Mouse (Mus musculus) neural tube, embryonic 13.5 days (tissue): ENCODE measurements around the gene Cisd1. TPM values are rescaled to one million over a fixed set of nuclear protein-coding genes. Genes with fewer than 3 reads are reported as not detected.

ENCODE experiments used
- ATAC-seq: fragments of 200-750 bp; cut with Nextera tagmentation; 2 replicates; pipeline ENCODE4 v1.8.0; 2017; ENCODE audit warnings: low read depth, mild to moderate bottlenecking, moderate TSS enrichment, moderate library complexity
- H3K27ac ChIP-seq: fragments of 300-500 bp; sonication (generic); replicated peaks from 2 replicates; pipeline ENCODE4 v1.5.1; 2015; ENCODE audit warnings: moderate library complexity, mild to moderate bottlenecking, inconsistent platforms
- H3K27me3 ChIP-seq: fragments of 300-500 bp; sonication (generic); 2 replicates; pipeline ENCODE4 v1.6.1; 2015; ENCODE audit warnings: mild to moderate bottlenecking, inconsistent platforms
- H3K36me3 ChIP-seq: fragments of 300-500 bp; sonication (generic); 2 replicates; pipeline ENCODE4 v1.6.1; 2015; ENCODE audit warnings: mild to moderate bottlenecking, inconsistent platforms
- H3K4me1 ChIP-seq: fragments of 300-500 bp; sonication (generic); replicated peaks from 2 replicates; pipeline ENCODE4 v1.6.1; 2015; ENCODE audit warnings: inconsistent platforms
- H3K4me2 ChIP-seq: fragments of 300-500 bp; sonication (generic); 2 replicates; pipeline ENCODE4 v1.6.1; 2015; ENCODE audit warnings: inconsistent platforms, mild to moderate bottlenecking, moderate library complexity
- H3K4me3 ChIP-seq: fragments of 300-500 bp; sonication (generic); 2 replicates; pipeline ENCODE4 v1.5.1; 2015; ENCODE audit warnings: mild to moderate bottlenecking, inconsistent platforms
- H3K9ac ChIP-seq: fragments of 300-500 bp; sonication (generic); 2 replicates; pipeline ENCODE4 v1.6.1; 2015; ENCODE audit warnings: moderate library complexity, mild to moderate bottlenecking, inconsistent platforms
- H3K9me3 ChIP-seq: fragments of 300-500 bp; sonication (generic); 2 replicates; pipeline ENCODE4 v1.6.1; 2016; ENCODE audit warnings: inconsistent platforms
- WGBS: fragments of 180-500 bp; shearing (Covaris S2); methylation state at CpG from one replicate; pipeline ENCODE4 v1.1.7; 2015; 5-methylcytosine and 5-hydroxymethylcytosine counted together
- polyA plus RNA-seq: library from polyadenylated mRNA; unstranded; fragments of >200 nt; fragmentation: Nextera tagmentation; extraction: Ambion mirVana; gene quantifications from 2 replicates; pipeline ENCODE4 v1.2.1, GENCODE M21; 2015

The Cisd1 gene
- polyA plus RNA-seq, 1 experiment from 2014 or later: 259 TPM

- peaks cover 38% of the 10 kb centered on the region for H3K36me3 ChIP-seq
- H3K27me3 ChIP-seq: no peaks in the 10 kb centered on the region
- no peaks in the 10 kb centered on the region for H3K4me1 ChIP-seq
- no peak overlapping the region for H3K9ac ChIP-seq
- H3K27ac ChIP-seq: no peak overlapping the region
- no peaks in the 10 kb centered on the region for H3K9me3 ChIP-seq
- 87% methylated on average over 16 of the region's 16 CpGs for WGBS
- H3K4me2 ChIP-seq: no peak overlapping the region
- H3K4me3 ChIP-seq: no peak overlapping the region
- no peak for ATAC-seq
Observed at GRCm38 (mm10) chr10:71368128-71368940, 23.6 kb upstream of the Cisd1 start.

- no peak overlapping the region for H3K4me3 ChIP-seq
- peaks cover 27% of the 10 kb centered on the region for H3K36me3 ChIP-seq
- no peak for ATAC-seq
- H3K27me3 ChIP-seq: no peaks in the 10 kb centered on the region
- H3K27ac ChIP-seq: no peak overlapping the region
- H3K9me3 ChIP-seq: no peaks in the 10 kb centered on the region
- peaks cover 19% of the 10 kb centered on the region for H3K4me1 ChIP-seq
- 92% methylated on average over 10 of the region's 10 CpGs for WGBS
- H3K9ac ChIP-seq: no peak overlapping the region
- H3K4me2 ChIP-seq: no peak overlapping the region
Observed at GRCm38 (mm10) chr10:71363858-71364257, 19.1 kb upstream of the Cisd1 start.

- H3K4me2 ChIP-seq: no peak overlapping the region
- ATAC-seq: no peak
- H3K9me3 ChIP-seq: no peaks in the 10 kb centered on the region
- H3K4me3 ChIP-seq: no peak overlapping the region
- H3K9ac ChIP-seq: no peak overlapping the region
- 82% methylated on average over 8 of the region's 8 CpGs for WGBS
- H3K4me1 ChIP-seq: peaks cover 19% of the 10 kb centered on the region
- no peaks in the 10 kb centered on the region for H3K27me3 ChIP-seq
- no peak overlapping the region for H3K27ac ChIP-seq
- H3K36me3 ChIP-seq: peaks cover 27% of the 10 kb centered on the region
Observed at GRCm38 (mm10) chr10:71363440-71363839, 18.7 kb upstream of the Cisd1 start.

GRCm38 (mm10) chr10:71361836-71362562 lies 17.2 kb upstream of the Cisd1 start:
- H3K27me3 ChIP-seq: no peaks in the 10 kb centered on the region
- H3K9ac ChIP-seq: peak overlapping the region; percentile 53
- ATAC-seq: peak; percentile 52; the same call in 1 of the 2 replicates
- H3K4me3 ChIP-seq: 0 out of 2 replicates have a peak overlapping the region, but pooled peaks have one; percentile 11
- H3K4me1 ChIP-seq: peaks cover 19% of the 10 kb centered on the region
- H3K27ac ChIP-seq: peak overlapping the region; percentile 59; the same call in 1 of the 2 replicates
- no peaks in the 10 kb centered on the region for H3K9me3 ChIP-seq
- peaks cover 21% of the 10 kb centered on the region for H3K36me3 ChIP-seq
- WGBS: 26% methylated on average over 18 of the region's 18 CpGs
- H3K4me2 ChIP-seq: peak overlapping the region; percentile 44

GRCm38 (mm10) chr10:71361044-71361443 lies 16.3 kb upstream of the Cisd1 start:
- no peak; the same call in 1 of the 2 replicates for ATAC-seq
- Histone ChIP-seq H3K4me1 (peaks cover 19% of the 10 kb centered on the region), H3K9me3 (no peaks in the 10 kb centered on the region), H3K4me3 (no peak overlapping the region), H3K36me3 (peaks cover 19% of the 10 kb centered on the region; the same call in 1 of the 2 replicates), H3K4me2 (no peak overlapping the region), H3K27ac (no peak overlapping the region), H3K27me3 (no peaks in the 10 kb centered on the region), H3K9ac (no peak overlapping the region)
- 73% methylated on average over 7 of the region's 7 CpGs for WGBS

- no peaks in the 10 kb centered on the region for H3K27me3 ChIP-seq
- WGBS: 85% methylated on average over 12 of the region's 12 CpGs
- no peak overlapping the region for H3K9ac ChIP-seq
- no peak overlapping the region for H3K4me3 ChIP-seq
- H3K4me1 ChIP-seq: peaks cover 2% of the 10 kb centered on the region; the same call in 1 of the 2 replicates
- ATAC-seq: no peak
- no peaks in the 10 kb centered on the region for H3K36me3 ChIP-seq
- no peak overlapping the region for H3K27ac ChIP-seq
- no peak overlapping the region for H3K4me2 ChIP-seq
- no peaks in the 10 kb centered on the region for H3K9me3 ChIP-seq
Observed at GRCm38 (mm10) chr10:71354947-71355346, 10.2 kb upstream of the Cisd1 start.

GRCm38 (mm10) chr10:71353850-71354249 lies 9.1 kb upstream of the Cisd1 start:
- no peaks in the 10 kb centered on the region for H3K9me3 ChIP-seq
- no peak overlapping the region for H3K4me3 ChIP-seq

GRCm38 (mm10) chr10:71351301-71351700 lies 6.5 kb upstream of the Cisd1 start:
- H3K9ac ChIP-seq: no peak overlapping the region
- WGBS: 92% methylated on average over 7 of the region's 7 CpGs
- no peaks in the 10 kb centered on the region for H3K27me3 ChIP-seq
- no peak overlapping the region for H3K4me3 ChIP-seq
- ATAC-seq: no peak
- no peak overlapping the region for H3K27ac ChIP-seq
- H3K4me1 ChIP-seq: peaks cover 25% of the 10 kb centered on the region
- H3K4me2 ChIP-seq: no peak overlapping the region
- H3K9me3 ChIP-seq: no peaks in the 10 kb centered on the region
- H3K36me3 ChIP-seq: no peaks in the 10 kb centered on the region

More at GRCm38 (mm10) chr10:71353850-71354249, 9.1 kb upstream of the Cisd1 start:
- no peak for ATAC-seq
- Histone ChIP-seq H3K36me3 (no peaks in the 10 kb centered on the region), H3K27me3 (no peaks in the 10 kb centered on the region), H3K4me2 (no peak overlapping the region), H3K27ac (no peak overlapping the region), H3K4me1 (peaks cover 13% of the 10 kb centered on the region), H3K9ac (no peak overlapping the region)
- 78% methylated on average over 9 of the region's 9 CpGs for WGBS

- ATAC-seq: no peak
- H3K4me1 ChIP-seq: peaks cover 31% of the 10 kb centered on the region
- 92% methylated on average over 1 of the region's 1 CpGs for WGBS
- peak overlapping the region; percentile 85 for H3K4me3 ChIP-seq
- peak overlapping the region; percentile 93 for H3K9ac ChIP-seq
- no peaks in the 10 kb centered on the region for H3K27me3 ChIP-seq
- H3K36me3 ChIP-seq: no peaks in the 10 kb centered on the region
- no peaks in the 10 kb centered on the region for H3K9me3 ChIP-seq
- no peak overlapping the region for H3K27ac ChIP-seq
- H3K4me2 ChIP-seq: peak overlapping the region; percentile 96
Observed at GRCm38 (mm10) chr10:71349290-71349689, 4.5 kb upstream of the Cisd1 start.

- peak overlapping the region; percentile 85 for H3K4me3 ChIP-seq
- no peaks in the 10 kb centered on the region for H3K36me3 ChIP-seq
- no peaks in the 10 kb centered on the region for H3K9me3 ChIP-seq
- no peak for ATAC-seq
- H3K27ac ChIP-seq: no peak overlapping the region; the same call in 1 of the 2 replicates
- peak overlapping the region; percentile 93 for H3K9ac ChIP-seq
- H3K27me3 ChIP-seq: no peaks in the 10 kb centered on the region
- peak overlapping the region; percentile 96 for H3K4me2 ChIP-seq
- WGBS: 19% methylated on average over 16 of the region's 16 CpGs
- peaks cover 36% of the 10 kb centered on the region for H3K4me1 ChIP-seq
Observed at GRCm38 (mm10) chr10:71348637-71349280, 4.0 kb upstream of the Cisd1 start.

- WGBS: under 1% methylated on average over 46 of the region's 48 CpGs
- no peaks in the 10 kb centered on the region for H3K36me3 ChIP-seq
- no peaks in the 10 kb centered on the region for H3K27me3 ChIP-seq
- peaks cover 43% of the 10 kb centered on the region for H3K4me1 ChIP-seq
- H3K27ac ChIP-seq: peak overlapping the region; percentile 83
- peak overlapping the region; percentile 96 for H3K4me2 ChIP-seq
- peak overlapping the region; percentile 85 for H3K4me3 ChIP-seq
- no peaks in the 10 kb centered on the region for H3K9me3 ChIP-seq
- H3K9ac ChIP-seq: peak overlapping the region; percentile 93
- peak; percentile 70 for ATAC-seq
Observed at GRCm38 (mm10) chr10:71347964-71348636, 3.3 kb upstream of the Cisd1 start.
